Mouse (Mus musculus) bone marrow macrophage, adult 2 months (primary cell): Measurements from ENCODE around the gene Plekhn1.

ENCODE experiments used
- CTCF ChIP-seq: IDR thresholded peaks from 2 replicates; pipeline ENCODE4 v1.5.1; 2012; ENCODE audit warnings: low read depth, mild to moderate bottlenecking, low read length, moderate library complexity
- POLR2A ChIP-seq: IDR thresholded peaks from 2 replicates; pipeline ENCODE4 v1.6.1; 2012; ENCODE audit warnings: mild to moderate bottlenecking, low read depth, low read length, borderline replicate concordance

- no peak for TF ChIP-seq CTCF
- TF ChIP-seq POLR2A = no peak
Observed at GRCm38 (mm10) chr4:156234021-156234501, 596 bp downstream of the Plekhn1 start.
